Mouse (Mus musculus) hindbrain, embryonic 10.5 days (tissue): Measurements from ENCODE around the gene Npw. TPM values are rescaled to one million over a fixed set of nuclear protein-coding genes. Genes with fewer than 3 reads are reported as not detected.

ENCODE experiments used
- DNase-seq: peaks from one replicate; pipeline ENCODE4 v3.0.0-alpha.2; 2017; ENCODE audit warnings: low spot score
- H3K27ac ChIP-seq: fragments of 300-500 bp; sonication (generic); 2 replicates; pipeline ENCODE4 v1.5.1; 2016; ENCODE audit warnings: mild to moderate bottlenecking, moderate library complexity
- H3K27me3 ChIP-seq: fragments of 300-500 bp; sonication (generic); 2 replicates; pipeline ENCODE4 v1.6.1; 2016; ENCODE audit warnings: mild to moderate bottlenecking; ENCODE audit not compliant: poor library complexity, insufficient read depth, severe bottlenecking
- H3K36me3 ChIP-seq: fragments of 300-500 bp; sonication (generic); 2 replicates; pipeline ENCODE4 v1.6.1; 2016; ENCODE audit warnings: mild to moderate bottlenecking, moderate library complexity
- H3K4me1 ChIP-seq: fragments of 300-500 bp; sonication (generic); replicated peaks from 2 replicates; pipeline ENCODE4 v1.6.1; 2016; ENCODE audit warnings: mild to moderate bottlenecking
- H3K4me3 ChIP-seq: fragments of 300-500 bp; sonication (generic); 2 replicates; pipeline ENCODE4 v1.5.1; 2016; ENCODE audit warnings: mild to moderate bottlenecking, moderate library complexity
- H3K9me3 ChIP-seq: fragments of 300-500 bp; sonication (generic); 2 replicates; pipeline ENCODE4 v1.6.1; 2016; ENCODE audit warnings: mild to moderate bottlenecking, moderate library complexity
- WGBS: fragments of 180-500 bp; shearing (Covaris S2); methylation state at CpG from one replicate; pipeline ENCODE4 v1.1.7; 2016; 5-methylcytosine and 5-hydroxymethylcytosine counted together
- polyA plus RNA-seq: library from polyadenylated mRNA; unstranded; fragments of >200 nt; fragmentation: Nextera tagmentation; extraction: Ambion mirVana; gene quantifications from 2 replicates; pipeline ENCODE4 v1.2.1, GENCODE M21; 2016

The Npw gene
- polyA plus RNA-seq, 1 experiment from 2014 or later, result not detected

- no peak overlapping the region for H3K27ac ChIP-seq
- no peak overlapping the region for H3K4me3 ChIP-seq
- peaks cover 38% of the 10 kb centered on the region for H3K4me1 ChIP-seq
- H3K9me3 ChIP-seq, result no peaks in the 10 kb centered on the region
- no peaks in the 10 kb centered on the region for H3K27me3 ChIP-seq
- no peak for DNase-seq
- 95% methylated on average over 11 of the region's 11 CpGs for WGBS
- H3K36me3 ChIP-seq, result peaks cover 43% of the 10 kb centered on the region
Measured at GRCm38 (mm10) chr17:24633831-24634230, 24.4 kb downstream of the Npw start.

GRCm38 (mm10) chr17:24632813-24633449 lies 25.3 kb downstream of the Npw start:
- Histone ChIP-seq H3K27me3 (no peaks in the 10 kb centered on the region), H3K4me3 (peak overlapping the region; percentile 69), H3K4me1 (peaks cover 30% of the 10 kb centered on the region), H3K9me3 (no peaks in the 10 kb centered on the region), H3K36me3 (peaks cover 43% of the 10 kb centered on the region), H3K27ac (peak overlapping the region; percentile 91)
- WGBS, result 14% methylated on average over 22 of the region's 22 CpGs
- DNase-seq, result no peak

GRCm38 (mm10) chr17:24632167-24632812 lies 26.0 kb downstream of the Npw start, which contains the start of the genes Tsc2 and Nthl1:
TSS of gene Tsc2 (minus strand) at chr17:24632630.
TSS of gene Nthl1 (plus strand) at chr17:24632680.
- WGBS, result 2% methylated on average over 51 of the region's 51 CpGs

GRCm38 (mm10) chr17:24630072-24630471 lies 28.2 kb downstream of the Npw start:
- Histone ChIP-seq H3K4me3 (no peak overlapping the region), H3K36me3 (peaks cover 65% of the 10 kb centered on the region)
- WGBS, result 92% methylated on average over 14 of the region's 14 CpGs

More at GRCm38 (mm10) chr17:24632167-24632812, 26.0 kb downstream of the Npw start, which contains the start of the genes Tsc2 and Nthl1:
- Histone ChIP-seq H3K9me3 (no peaks in the 10 kb centered on the region), H3K4me3 (peak within 1 kb of the TSS; percentile 69), H3K27ac (peak within 1 kb of the TSS; percentile 91), H3K27me3 (no peaks in the 10 kb centered on the region), H3K36me3 (peaks cover 50% of the 10 kb centered on the region), H3K4me1 (peaks cover 27% of the 10 kb centered on the region)
- DNase-seq, result peak; percentile 91

GRCm38 (mm10) chr17:24628646-24629045 lies 29.6 kb downstream of the Npw start:
- H3K27me3 ChIP-seq, result no peaks in the 10 kb centered on the region
- peak; percentile 72 for DNase-seq
- 55% methylated on average over 5 of the region's 5 CpGs for WGBS
- H3K4me3 ChIP-seq, result no peak overlapping the region
- no peak overlapping the region for H3K27ac ChIP-seq
- no peaks in the 10 kb centered on the region for H3K9me3 ChIP-seq
- peaks cover 17% of the 10 kb centered on the region for H3K4me1 ChIP-seq
- peaks cover 74% of the 10 kb centered on the region for H3K36me3 ChIP-seq

More at GRCm38 (mm10) chr17:24630072-24630471, 28.2 kb downstream of the Npw start:
- Histone ChIP-seq H3K27ac (no peak overlapping the region), H3K4me1 (peaks cover 19% of the 10 kb centered on the region), H3K27me3 (no peaks in the 10 kb centered on the region), H3K9me3 (no peaks in the 10 kb centered on the region)
- no peak for DNase-seq

- Histone ChIP-seq H3K27ac (no peak overlapping the region), H3K9me3 (no peaks in the 10 kb centered on the region), H3K36me3 (peaks cover 100% of the 10 kb centered on the region), H3K4me3 (no peak overlapping the region), H3K27me3 (no peaks in the 10 kb centered on the region), H3K4me1 (no peaks in the 10 kb centered on the region)
- DNase-seq, result no peak
- 94% methylated on average over 8 of the region's 8 CpGs for WGBS
Measured at GRCm38 (mm10) chr17:24625472-24625871, 32.8 kb downstream of the Npw start.

- DNase-seq, result no peak
- WGBS, result 84% methylated on average over 14 of the region's 14 CpGs
- Histone ChIP-seq H3K27ac (no peak overlapping the region), H3K27me3 (no peaks in the 10 kb centered on the region), H3K4me1 (no peaks in the 10 kb centered on the region), H3K36me3 (peaks cover 94% of the 10 kb centered on the region), H3K9me3 (no peaks in the 10 kb centered on the region), H3K4me3 (no peak overlapping the region)
Measured at GRCm38 (mm10) chr17:24617561-24618194, 40.6 kb downstream of the Npw start.

GRCm38 (mm10) chr17:24610711-24611110 lies 47.5 kb downstream of the Npw start:
- Histone ChIP-seq H3K36me3 (peaks cover 83% of the 10 kb centered on the region), H3K4me3 (no peak overlapping the region), H3K27me3 (no peaks in the 10 kb centered on the region), H3K9me3 (no peaks in the 10 kb centered on the region), H3K4me1 (no peaks in the 10 kb centered on the region), H3K27ac (no peak overlapping the region)
- no peak for DNase-seq
- WGBS, result 91% methylated on average over 2 of the region's 2 CpGs

GRCm38 (mm10) chr17:24608874-24609273 lies 49.4 kb downstream of the Npw start:
- H3K36me3 ChIP-seq, result peaks cover 83% of the 10 kb centered on the region
- H3K27me3 ChIP-seq, result no peaks in the 10 kb centered on the region
- no peak for DNase-seq
- WGBS, result 94% methylated on average over 8 of the region's 8 CpGs
- H3K9me3 ChIP-seq, result no peaks in the 10 kb centered on the region
- H3K27ac ChIP-seq, result no peak overlapping the region
- H3K4me1 ChIP-seq, result no peaks in the 10 kb centered on the region
- H3K4me3 ChIP-seq, result no peak overlapping the region

GRCm38 (mm10) chr17:24608370-24608769 lies 49.9 kb downstream of the Npw start:
- peaks cover 83% of the 10 kb centered on the region for H3K36me3 ChIP-seq
- no peak for DNase-seq
- WGBS, result 95% methylated on average over 4 of the region's 4 CpGs

More at GRCm38 (mm10) chr17:24608370-24608769, 49.9 kb downstream of the Npw start:
- Histone ChIP-seq H3K27ac (no peak overlapping the region), H3K9me3 (no peaks in the 10 kb centered on the region), H3K4me1 (no peaks in the 10 kb centered on the region), H3K4me3 (no peak overlapping the region), H3K27me3 (no peaks in the 10 kb centered on the region)
